Mouse (Mus musculus): ENCODE data around the gene Cad. TPM values are rescaled to one million over a fixed set of nuclear protein-coding genes. Genes with fewer than 3 reads are reported as not detected.
A peak's percentile ranks its signal among the peaks of the same experiment; 100 is the strongest.
"Not testable (repeated sequence)": the region's sequence is repeated elsewhere in the genome, so short reads cannot be mapped to it uniquely, and the experiment has no call there.

Cad gene
- total RNA-seq (2021) = 28.3 and 29.1 TPM in 2 replicates
- long read RNA-seq, full-length matches to known transcripts = 1 of 18 reads
- long read RNA-seq, partial matches to known transcripts = 13 of 18 reads
- long read RNA-seq, other reads (novel, unspliced or antisense) = 4 of 18 reads

DNA sequence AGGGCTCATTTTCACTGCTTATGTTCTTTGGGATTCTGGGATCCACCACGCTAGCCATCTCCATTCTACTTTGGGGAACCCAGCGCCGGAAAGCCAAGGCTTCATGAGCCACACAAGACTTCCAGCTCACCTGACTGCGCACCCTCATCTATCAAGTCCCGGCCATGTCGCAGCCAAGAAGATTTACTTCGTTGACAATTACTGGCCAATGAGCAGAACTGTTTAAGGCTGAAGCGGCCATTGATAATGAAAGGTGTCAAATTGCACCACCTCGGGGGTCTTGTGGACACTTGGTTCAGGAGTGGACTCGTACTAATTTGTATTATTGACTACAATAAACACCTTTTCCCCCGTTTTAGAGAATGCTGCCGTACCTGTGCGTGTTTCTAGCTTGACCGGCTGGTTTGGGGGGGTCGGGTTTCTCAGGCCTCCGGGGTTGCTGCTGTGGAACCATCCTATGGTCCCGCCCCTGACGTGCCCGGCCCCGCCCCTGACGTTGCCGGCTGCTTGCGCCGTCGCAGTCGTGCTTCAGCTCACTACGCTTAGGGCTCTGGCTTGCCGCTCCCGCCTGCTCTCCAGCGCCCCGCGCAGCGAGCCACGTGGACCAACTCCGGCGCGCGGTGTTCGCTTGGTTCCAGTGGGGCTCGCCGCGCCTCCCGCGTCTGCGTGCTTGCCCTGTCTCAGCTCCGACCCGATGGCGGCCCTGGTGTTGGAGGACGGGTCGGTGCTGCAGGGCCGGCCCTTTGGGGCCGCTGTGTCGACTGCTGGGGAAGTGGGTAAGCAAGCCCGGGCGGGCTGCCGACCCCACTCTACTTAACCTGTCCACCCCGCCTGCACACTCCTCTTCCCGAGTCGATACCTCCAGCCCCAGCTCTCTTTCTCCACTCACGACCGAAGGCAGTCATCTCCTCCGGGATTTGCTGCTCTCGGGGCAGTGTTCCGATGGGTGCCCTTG lies at the start of gene Cad:
Gene Cad, plus strand, starts transcription at position 520 of the 955 bp plus-strand sequence.
- peak; percentile 96 for DNase-seq

DNA sequence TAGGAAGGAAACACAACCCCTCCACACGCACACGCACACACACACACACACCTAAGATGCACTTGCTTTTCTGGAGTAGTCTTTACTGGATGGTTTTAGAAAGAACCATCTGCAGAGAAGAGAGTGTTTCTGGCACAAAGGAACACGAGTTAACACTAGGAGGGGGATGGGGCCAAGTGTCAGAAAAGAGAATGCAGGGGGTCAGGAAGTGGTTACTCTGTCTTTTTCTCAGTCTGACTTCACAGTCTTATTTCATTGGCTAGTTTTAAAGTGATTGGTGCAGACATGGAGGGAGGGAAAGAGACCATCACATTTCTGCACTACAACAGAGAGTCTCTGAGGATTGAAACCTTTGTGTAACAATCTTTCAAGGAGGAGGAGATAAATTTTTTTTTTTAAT lies 41.8 kb upstream of the Cad start:
- no peak for DNase-seq

GRCm38 (mm10) chr5:31015913-31016312 lies 38.7 kb upstream of the Cad start:
- no peak for DNase-seq

- DNase-seq = not testable (repeated sequence)
These were observed 32.8 kb upstream of the Cad start for GRCm38 (mm10) chr5:31021790-31022189.

- DNase-seq = no peak
These were observed 31.9 kb upstream of the Cad start for GRCm38 (mm10) chr5:31022690-31023089.

- no peak for DNase-seq
These were observed 31.3 kb upstream of the Cad start for GRCm38 (mm10) chr5:31023254-31023653.

DNA sequence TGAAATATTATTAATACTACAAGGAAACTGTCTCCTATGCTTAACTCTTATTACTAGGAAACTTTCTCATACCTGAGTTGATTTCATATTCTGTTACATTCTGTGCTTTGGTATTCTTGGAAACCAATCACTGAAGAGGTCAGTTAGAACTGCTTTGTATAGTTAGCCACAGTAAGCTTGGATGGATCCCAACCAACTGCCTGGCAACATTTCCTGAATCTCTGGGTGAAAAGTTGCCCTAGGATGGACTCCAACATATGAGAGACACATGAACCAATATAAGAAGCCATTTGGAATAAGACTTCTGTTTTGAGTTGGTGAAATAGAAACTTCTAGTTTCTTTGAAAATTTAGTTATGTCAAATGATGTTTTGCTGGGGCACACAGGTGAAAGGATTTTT lies 29.9 kb upstream of the Cad start:
- DNase-seq = no peak

DNA sequence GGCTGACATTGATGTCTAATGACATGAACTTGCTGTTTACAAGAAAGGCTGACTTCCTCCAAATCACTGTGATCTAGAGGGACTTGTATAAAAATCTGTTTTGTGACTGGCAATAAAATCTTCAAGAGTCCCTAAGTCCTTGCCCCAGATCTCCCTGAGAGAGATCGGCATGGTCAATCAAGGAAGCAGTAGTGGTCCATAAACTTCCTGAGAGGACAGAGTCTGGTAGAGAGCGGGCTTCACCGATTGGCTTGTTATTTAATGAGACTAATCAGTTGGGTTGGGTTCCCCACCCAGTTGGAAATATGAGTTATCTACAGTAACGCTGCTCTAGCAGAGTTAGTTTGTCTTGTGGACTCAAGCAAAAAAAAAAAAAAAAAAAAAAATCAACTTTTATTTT lies 23.7 kb upstream of the Cad start:
- no peak for DNase-seq

DNA sequence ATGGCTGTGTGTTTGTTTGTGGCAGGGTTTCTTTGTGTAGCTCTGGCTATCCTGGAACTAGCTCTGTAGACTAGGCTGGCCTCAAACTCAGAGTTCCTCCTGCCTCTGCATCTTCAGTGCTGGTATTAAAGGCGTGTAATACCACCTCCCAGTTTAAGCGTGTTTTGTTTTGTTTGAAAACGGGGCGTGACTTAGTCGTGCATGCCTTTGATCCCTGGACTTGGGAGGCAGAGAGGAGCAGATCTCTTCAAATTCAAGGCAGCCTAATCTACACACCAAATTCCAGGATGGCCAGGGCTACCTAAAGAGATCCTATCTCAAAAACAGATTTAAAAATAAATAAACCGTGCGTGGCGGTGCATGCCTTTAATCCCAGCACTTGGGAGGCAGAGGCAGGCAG lies 23.1 kb upstream of the Cad start:
- DNase-seq = no peak

DNA sequence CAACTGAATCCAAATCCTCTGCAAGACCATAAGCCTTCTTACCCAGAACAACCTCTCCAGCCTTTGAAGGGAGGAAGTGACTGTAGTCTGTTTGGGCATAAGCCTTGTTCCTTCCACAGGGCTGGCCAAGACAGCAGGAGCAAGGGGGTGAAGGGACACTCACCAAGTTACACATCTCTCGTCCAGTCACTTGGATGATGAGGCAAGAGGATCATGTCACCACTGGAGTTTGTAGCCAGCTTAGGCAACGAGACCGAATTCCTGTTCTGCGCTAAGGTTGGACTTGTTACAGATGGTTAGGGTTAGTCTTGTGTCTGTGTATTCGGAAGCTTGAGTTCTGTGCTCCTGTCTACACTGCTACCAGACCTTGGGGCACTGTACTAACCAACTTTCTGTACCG lies 19.9 kb upstream of the Cad start:
- no peak for DNase-seq

- not testable (repeated sequence) for DNase-seq
These were observed 18.0 kb upstream of the Cad start for GRCm38 (mm10) chr5:31036556-31036955.

GRCm38 (mm10) chr5:31038171-31038845 lies 16.3 kb upstream of the Cad start:
- DNase-seq = peak; percentile 39

GRCm38 (mm10) chr5:31046416-31046815 lies 8.2 kb upstream of the Cad start:
- DNase-seq = no peak

GRCm38 (mm10) chr5:31047074-31047473 lies 7.5 kb upstream of the Cad start:
- no peak for DNase-seq

- peak; percentile 98 for DNase-seq
These were observed 6.5 kb upstream of the Cad start, which contains the start of gene Atraid for GRCm38 (mm10) chr5:31047848-31048762. Gene Atraid, plus strand, starts transcription at chr5:31048312.

DNA sequence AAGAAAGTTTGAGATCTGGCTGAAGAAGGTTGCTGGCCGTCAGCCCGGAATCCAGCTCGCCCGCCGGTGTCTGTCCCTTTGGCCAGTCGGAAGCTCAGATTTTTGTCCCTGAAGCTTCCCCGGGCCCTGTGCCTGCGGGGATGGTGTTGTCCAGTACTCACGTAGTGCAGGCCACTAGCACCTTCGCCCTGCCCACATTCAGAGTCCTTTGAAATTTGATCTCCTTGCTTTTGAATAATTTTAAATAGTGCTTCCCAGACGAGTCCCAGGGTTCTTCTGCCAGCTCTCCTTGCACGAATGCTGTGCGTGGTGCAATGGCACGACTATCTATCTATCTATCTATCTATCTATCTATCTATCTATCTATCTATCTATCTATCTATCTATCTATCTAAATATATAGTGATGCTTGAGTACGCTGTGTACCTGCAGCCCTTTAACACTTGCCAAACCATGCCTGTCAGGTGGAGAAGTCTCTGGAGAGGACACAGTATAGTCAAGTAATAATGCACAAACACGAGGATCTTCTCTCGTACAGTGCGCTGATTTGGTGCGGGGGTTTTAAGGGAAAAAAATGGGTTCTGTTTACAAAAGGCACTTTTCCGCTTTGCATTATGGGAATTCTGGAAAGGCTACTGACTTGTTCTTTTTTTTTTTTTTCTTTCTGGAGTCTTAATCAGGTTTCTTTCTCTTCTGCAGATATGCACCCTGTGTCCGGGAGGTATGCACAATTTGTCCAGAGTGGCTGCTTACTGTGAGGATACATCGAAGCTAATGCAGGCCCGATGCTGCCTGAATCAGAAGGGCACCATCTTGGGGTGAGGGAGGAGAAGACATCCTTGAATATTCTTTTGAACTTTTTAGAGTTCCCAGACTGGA lies 5.6 kb upstream of the Cad start, which contains the start of gene Slc5a6:
Gene Slc5a6, minus strand, starts transcription at position 162 of the 879 bp plus-strand sequence.
- no peak for DNase-seq

GRCm38 (mm10) chr5:31050427-31050826 lies 4.2 kb upstream of the Cad start:
- DNase-seq = no peak

DNA sequence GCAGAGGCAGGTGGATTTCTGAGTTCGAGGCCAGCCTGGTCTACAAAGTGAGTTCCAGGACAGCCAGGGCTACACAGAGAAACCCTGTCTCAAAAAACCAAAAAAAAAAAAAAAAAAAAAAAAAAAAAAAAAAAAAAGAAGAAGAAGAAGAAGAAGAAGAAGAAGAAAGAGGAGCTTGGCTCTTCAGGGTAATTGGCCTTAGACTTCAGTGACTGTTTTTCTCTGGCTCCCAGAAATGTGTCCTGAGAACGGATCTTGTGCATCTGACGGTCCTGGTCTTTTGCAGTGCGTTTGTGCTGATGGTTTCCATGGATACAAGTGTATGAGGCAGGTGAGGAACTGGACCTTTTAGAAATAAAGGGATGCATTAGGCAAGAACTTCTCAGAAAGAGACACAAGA lies 852 bp upstream of the Cad start:
- DNase-seq = not testable (repeated sequence)

DNA sequence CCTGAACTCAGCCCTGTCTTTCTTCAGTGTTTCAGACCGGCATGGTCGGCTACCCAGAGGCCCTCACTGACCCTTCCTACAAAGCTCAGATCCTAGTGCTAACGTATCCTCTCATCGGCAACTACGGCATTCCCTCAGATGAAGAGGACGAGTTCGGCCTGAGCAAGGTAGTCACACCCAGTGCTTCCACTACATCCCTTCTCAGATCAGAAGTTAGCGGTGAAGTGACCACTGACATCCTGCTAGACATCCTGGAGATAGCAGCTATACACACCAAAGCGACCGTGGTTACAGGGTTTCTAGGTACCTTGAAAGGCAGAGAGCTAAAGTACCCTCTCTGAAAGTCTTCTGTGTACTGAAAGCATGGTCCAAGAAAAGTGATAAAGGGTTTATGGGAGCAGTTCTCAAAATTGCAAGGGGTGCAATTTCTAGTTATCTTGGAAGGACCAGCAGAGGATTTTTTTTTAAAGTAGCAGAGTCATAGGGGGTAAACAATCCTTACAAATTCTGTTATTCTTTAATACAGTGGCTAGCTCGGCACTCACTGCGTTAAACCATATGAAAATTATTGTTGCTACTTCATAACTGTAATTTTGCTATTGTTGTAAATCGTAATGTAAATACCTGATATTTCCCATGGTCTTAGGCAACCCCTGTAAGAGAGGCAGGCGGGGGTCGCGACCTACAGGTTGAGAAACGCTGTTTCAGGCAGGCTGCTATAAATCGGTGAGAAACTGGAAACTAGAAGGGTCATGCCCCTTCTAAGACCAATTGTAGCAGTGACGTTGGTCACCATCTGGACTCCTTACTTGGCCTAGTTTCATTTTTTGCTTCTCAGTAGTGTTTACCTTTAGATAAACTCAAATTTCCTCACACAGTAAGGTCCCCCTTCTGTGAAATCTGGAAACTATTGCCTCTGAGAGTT lies 898 bp downstream of the Cad start:
- no peak for DNase-seq

DNA sequence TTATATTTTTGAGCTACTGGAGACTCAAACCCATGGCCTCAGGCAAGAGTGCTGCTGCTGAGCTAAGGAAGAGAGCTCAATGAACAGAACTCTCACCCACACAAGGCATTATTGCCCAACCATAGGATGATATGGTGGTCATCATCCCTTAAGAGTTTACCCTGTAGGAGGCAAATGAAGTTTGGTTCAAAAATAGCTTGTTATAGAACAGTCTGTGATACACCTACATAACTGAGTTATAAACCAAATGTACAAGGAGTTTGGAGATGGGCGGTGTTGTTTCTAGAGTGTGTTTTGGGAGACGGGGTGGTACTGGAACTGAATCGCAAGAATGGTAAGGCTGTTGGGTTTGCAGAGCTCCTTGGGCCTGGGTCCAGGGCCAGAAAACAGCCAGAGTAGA lies 15.2 kb downstream of the Cad start:
- DNase-seq = no peak

Measured in adrenal gland, postnatal 25 days (tissue).